Mouse (Mus musculus) kidney, adult 10 weeks (tissue): ENCODE measurements around the gene Ferd3l. TPM values are rescaled to one million over a fixed set of nuclear protein-coding genes. Genes with fewer than 3 reads are reported as not detected.

ENCODE experiments used
- polyA plus RNA-seq: library from polyadenylated mRNA; stranded (reverse); fragments of 350-450 nt; fragmentation: Illumina TruSeq; extraction: RNeasy Lipid Tissue Mini Kit (QIAGEN cat#74804); gene quantifications from one replicate; pipeline ENCODE4 v1.2.3, GENCODE M21; 2014; ENCODE audit warnings: low read depth, low replicate concordance

The Ferd3l gene
- polyA plus RNA-seq = not detected

GRCm38 (mm10) chr12:33928331-33929192 lies at the start of gene Ferd3l:
Gene Ferd3l (plus strand): TSS chr12:33928425.

GRCm38 (mm10) chr12:33957400-33958240 lies 29.4 kb downstream of the Ferd3l start, which contains the start of gene Twist1:
Gene Twist1 (plus strand): TSS chr12:33957671.

Other genes starting within 250 kb of the Ferd3l start
- 2.3 TPM for gene Twist1, start 29.2 kb downstream of the Ferd3l start, polyA plus RNA-seq